Mouse (Mus musculus) myocyte (in vitro differentiated cells): ENCODE measurements around the gene Gigyf1.

Source experiments
- MAX ChIP-seq: IDR thresholded peaks from one replicate; pipeline ENCODE4 v1.6.1; 2011; ENCODE audit warnings: low read depth, mild to moderate bottlenecking, control low read depth
- POLR2A ChIP-seq: IDR thresholded peaks from one replicate; pipeline ENCODE4 v1.6.1; 2011; ENCODE audit warnings: low read depth, mild to moderate bottlenecking, control low read depth, moderate library complexity; ENCODE audit not compliant: insufficient read length
- SRF ChIP-seq: IDR thresholded peaks from one replicate; pipeline ENCODE4 v1.6.1; 2011; ENCODE audit warnings: low read depth; ENCODE audit not compliant: control insufficient read depth, insufficient read length
- TCF3 ChIP-seq: IDR thresholded peaks from one replicate; pipeline ENCODE4 v1.6.1; 2011; ENCODE audit warnings: low read depth, control low read depth; ENCODE audit not compliant: insufficient read length
- USF1 ChIP-seq: IDR thresholded peaks from one replicate; pipeline ENCODE4 v1.6.1; 2011; ENCODE audit warnings: low read depth, mild to moderate bottlenecking, control low read depth, moderate library complexity

DNA sequence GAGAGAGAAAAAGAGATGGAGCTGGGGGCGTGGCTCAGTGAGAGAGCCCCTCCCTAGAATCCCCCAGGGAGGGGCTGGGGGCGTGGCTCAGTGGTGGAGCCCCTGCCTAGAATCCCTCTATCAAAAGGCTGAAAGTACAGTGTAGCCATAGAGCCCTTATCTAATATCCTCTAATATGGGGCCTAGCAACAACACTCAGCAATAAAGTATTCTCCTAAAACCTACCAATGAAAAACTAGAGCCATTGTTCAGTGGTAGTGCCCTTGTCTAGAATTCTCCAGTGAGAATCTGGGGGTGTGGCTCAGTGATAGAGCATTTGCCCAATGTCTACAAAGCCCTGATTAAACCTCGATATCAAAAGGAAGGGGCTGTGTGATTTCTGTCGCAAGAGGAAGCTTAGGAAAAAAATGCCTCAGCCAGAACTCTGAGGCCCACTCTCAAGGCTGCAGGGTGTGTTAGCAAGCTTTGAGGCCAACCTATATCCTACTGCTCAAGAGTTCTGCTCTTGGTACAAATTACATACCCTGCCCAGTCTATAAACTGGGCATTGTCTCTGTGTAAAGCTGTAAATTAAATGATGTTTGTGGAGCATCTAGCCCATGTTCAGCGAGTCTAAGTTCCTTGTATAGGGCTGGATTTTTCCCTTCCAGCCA, 46.0 kb upstream of the Gigyf1 start:
- no peak for TF ChIP-seq POLR2A
- TF ChIP-seq MAX = no peak
- TF ChIP-seq SRF = no peak
- TF ChIP-seq USF1 = no peak
- no peak for TF ChIP-seq TCF3
